Mouse (Mus musculus) stomach, embryonic 16.5 days (tissue): ENCODE results near the gene Agap1. TPM values are rescaled to one million over a fixed set of nuclear protein-coding genes. Genes with fewer than 3 reads are reported as not detected.

Experiments used
- ATAC-seq: fragments of 200-750 bp; cut with Nextera tagmentation; 2 replicates; pipeline ENCODE4 v1.8.0; 2017; ENCODE audit warnings: moderate number of reproducible peaks, moderate TSS enrichment; ENCODE audit not compliant: insufficient read depth, low FRiP score
- H3K27ac ChIP-seq: fragments of 300-500 bp; sonication (generic); 2 replicates; pipeline ENCODE4 v1.5.1; 2014; ENCODE audit warnings: low read length
- H3K27me3 ChIP-seq: fragments of 300-500 bp; sonication (generic); 2 replicates; pipeline ENCODE4 v1.6.1; 2014; ENCODE audit warnings: low read length, control low read depth, mixed read lengths; ENCODE audit not compliant: control insufficient read depth, insufficient read depth
- H3K36me3 ChIP-seq: fragments of 300-500 bp; sonication (generic); 2 replicates; pipeline ENCODE4 v1.6.1; 2014; ENCODE audit warnings: low read length; ENCODE audit not compliant: control insufficient read depth, insufficient read depth
- H3K4me1 ChIP-seq: fragments of 300-500 bp; sonication (generic); 2 replicates; pipeline ENCODE4 v1.6.1; 2014; ENCODE audit warnings: low read length, control low read depth, mixed read lengths; ENCODE audit not compliant: control insufficient read depth, insufficient read depth
- H3K4me2 ChIP-seq: fragments of 300-500 bp; sonication (generic); 2 replicates; pipeline ENCODE4 v1.6.1; 2014; ENCODE audit warnings: low read depth, low read length, mixed read lengths
- H3K4me3 ChIP-seq: fragments of 300-500 bp; sonication (generic); replicated peaks from 2 replicates; pipeline ENCODE4 v1.5.1; 2014; ENCODE audit warnings: mild to moderate bottlenecking, low read length
- H3K9ac ChIP-seq: fragments of 300-500 bp; sonication (generic); 2 replicates; pipeline ENCODE4 v1.6.1; 2014; ENCODE audit warnings: low read length
- H3K9me3 ChIP-seq: fragments of 300-500 bp; sonication (generic); replicated peaks from 2 replicates; pipeline ENCODE4 v1.6.1; 2016; ENCODE audit warnings: low read length, control low read depth; ENCODE audit not compliant: control insufficient read depth
- WGBS: fragments of 180-500 bp; shearing (Covaris S2); extraction: QIAGEN DNeasy Blood & Tissue Kit; methylation state at CpG from one replicate; pipeline ENCODE4 v1.1.7; 2014; 5-methylcytosine and 5-hydroxymethylcytosine counted together
- polyA plus RNA-seq: library from polyadenylated mRNA; unstranded; fragments of >200 nt; fragmentation: Nextera tagmentation; extraction: Ambion mirVana; gene quantifications from 2 replicates; pipeline ENCODE4 v1.2.1, GENCODE M21; 2015

Agap1 gene
- polyA plus RNA-seq, 1 experiment from 2014 or later, result 5.8 TPM

DNA sequence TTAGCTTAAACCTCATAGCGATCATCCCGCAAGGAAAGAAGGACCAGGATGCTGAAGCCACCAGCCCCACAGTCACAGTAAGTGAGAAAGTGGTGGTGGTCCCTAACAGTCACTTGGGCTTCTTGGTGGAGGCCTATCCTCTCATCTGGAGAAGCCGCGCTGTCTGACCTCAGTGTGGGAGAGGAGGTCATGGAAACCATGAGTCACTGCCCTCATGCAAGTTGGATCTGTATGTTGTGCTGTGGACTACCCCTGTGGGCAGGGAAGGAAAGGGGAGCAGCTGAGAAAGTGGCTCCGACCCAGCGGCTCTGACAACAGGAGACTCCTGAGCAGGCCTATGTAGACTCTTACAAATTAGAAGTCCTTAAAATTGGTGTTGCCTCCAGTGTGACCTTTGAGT is 280.5 kb downstream of the Agap1 start:
- Histone ChIP-seq H3K9ac (no peak overlapping the region), H3K9me3 (no peaks in the 10 kb centered on the region), H3K4me1 (0 out of 2 replicates have a peak, but pooled peaks cover 2% of the 10 kb centered on the region), H3K4me3 (no peak overlapping the region), H3K36me3 (no peaks in the 10 kb centered on the region), H3K27me3 (no peaks in the 10 kb centered on the region), H3K27ac (no peak overlapping the region), H3K4me2 (no peak overlapping the region)
- no peak for ATAC-seq
- 92% methylated on average over 6 of the region's 6 CpGs for WGBS

GRCm38 (mm10) chr1:89736021-89736420 is 281.4 kb downstream of the Agap1 start:
- no peaks in the 10 kb centered on the region for H3K4me1 ChIP-seq
- ATAC-seq, result no peak
- H3K9me3 ChIP-seq, result no peaks in the 10 kb centered on the region
- no peak overlapping the region for H3K9ac ChIP-seq
- H3K4me3 ChIP-seq, result no peak overlapping the region
- H3K27me3 ChIP-seq, result no peaks in the 10 kb centered on the region
- no peaks in the 10 kb centered on the region for H3K36me3 ChIP-seq
- no peak overlapping the region for H3K4me2 ChIP-seq
- no peak overlapping the region for H3K27ac ChIP-seq
- WGBS, result 91% methylated on average over 6 of the region's 6 CpGs

GRCm38 (mm10) chr1:89739067-89739774 is 284.6 kb downstream of the Agap1 start:
- H3K4me1 ChIP-seq, result no peaks in the 10 kb centered on the region
- no peak overlapping the region for H3K9ac ChIP-seq
- WGBS, result 75% methylated on average over 17 of the region's 17 CpGs
- ATAC-seq, result no peak
- no peaks in the 10 kb centered on the region for H3K27me3 ChIP-seq
- 0 out of 2 replicates have a peak, but pooled peaks cover 4% of the 10 kb centered on the region for H3K36me3 ChIP-seq
- no peaks in the 10 kb centered on the region for H3K9me3 ChIP-seq
- no peak overlapping the region for H3K4me3 ChIP-seq
- no peak overlapping the region for H3K4me2 ChIP-seq
- H3K27ac ChIP-seq, result no peak overlapping the region

DNA sequence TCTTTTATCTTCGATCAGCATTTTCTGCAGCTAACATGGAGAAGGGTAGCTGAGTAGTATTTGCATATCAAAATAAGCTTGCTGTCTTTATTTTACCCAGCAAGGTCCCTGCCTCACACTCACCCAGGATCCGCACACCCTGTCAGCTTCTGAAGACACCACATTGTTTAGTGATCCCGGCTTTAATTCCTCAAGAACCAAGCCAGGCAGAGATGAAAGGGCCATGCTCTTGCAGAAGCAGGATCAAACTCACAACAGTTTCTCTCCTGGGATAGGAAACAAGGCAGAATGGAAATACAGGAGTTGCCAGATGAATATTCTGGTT is 285.1 kb downstream of the Agap1 start:
- no peak overlapping the region for H3K4me2 ChIP-seq
- 0 out of 2 replicates have a peak, but pooled peaks cover 5% of the 10 kb centered on the region for H3K36me3 ChIP-seq
- ATAC-seq, result no peak
- H3K27ac ChIP-seq, result no peak overlapping the region
- H3K9me3 ChIP-seq, result no peaks in the 10 kb centered on the region
- no peak overlapping the region for H3K9ac ChIP-seq
- 47% methylated on average over 3 of the region's 3 CpGs for WGBS
- H3K4me3 ChIP-seq, result no peak overlapping the region
- no peaks in the 10 kb centered on the region for H3K4me1 ChIP-seq
- H3K27me3 ChIP-seq, result no peaks in the 10 kb centered on the region

GRCm38 (mm10) chr1:89742359-89742758 is 287.8 kb downstream of the Agap1 start:
- WGBS, result 68% methylated on average over 3 of the region's 3 CpGs
- Histone ChIP-seq H3K27me3 (no peaks in the 10 kb centered on the region), H3K4me3 (no peak overlapping the region), H3K9me3 (no peaks in the 10 kb centered on the region), H3K27ac (no peak overlapping the region), H3K9ac (no peak overlapping the region), H3K4me2 (no peak overlapping the region), H3K4me1 (no peaks in the 10 kb centered on the region), H3K36me3 (0 out of 2 replicates have a peak, but pooled peaks cover 5% of the 10 kb centered on the region)
- ATAC-seq, result no peak

DNA sequence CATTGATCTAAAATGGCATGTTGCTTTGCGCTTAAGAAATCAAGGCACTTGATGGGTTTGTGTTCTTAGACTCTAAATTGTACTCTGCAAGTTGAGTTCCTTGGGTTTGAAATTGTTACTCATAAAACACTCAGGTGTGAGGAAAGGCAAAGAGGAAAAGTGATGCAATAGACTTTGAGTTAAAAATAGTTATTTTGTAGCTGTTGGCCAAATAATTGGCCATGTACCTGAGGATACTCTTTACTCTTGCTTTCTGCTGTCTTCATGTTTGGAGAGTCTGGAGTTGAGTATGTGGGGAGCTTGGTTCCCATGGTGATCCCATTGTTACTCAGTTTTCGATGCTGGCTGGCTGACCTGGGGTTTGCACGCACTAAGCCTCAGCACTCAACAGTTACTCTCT is 291.6 kb downstream of the Agap1 start:
- H3K9me3 ChIP-seq, result no peaks in the 10 kb centered on the region
- WGBS, result 81% methylated on average over 3 of the region's 3 CpGs
- 0 out of 2 replicates have a peak, but pooled peaks cover 5% of the 10 kb centered on the region for H3K36me3 ChIP-seq
- no peak overlapping the region for H3K9ac ChIP-seq
- no peaks in the 10 kb centered on the region for H3K27me3 ChIP-seq
- peaks cover 2% of the 10 kb centered on the region; the same call in 1 of the 2 replicates for H3K4me1 ChIP-seq
- no peak overlapping the region for H3K4me2 ChIP-seq
- no peak overlapping the region for H3K4me3 ChIP-seq
- ATAC-seq, result no peak
- H3K27ac ChIP-seq, result no peak overlapping the region

DNA sequence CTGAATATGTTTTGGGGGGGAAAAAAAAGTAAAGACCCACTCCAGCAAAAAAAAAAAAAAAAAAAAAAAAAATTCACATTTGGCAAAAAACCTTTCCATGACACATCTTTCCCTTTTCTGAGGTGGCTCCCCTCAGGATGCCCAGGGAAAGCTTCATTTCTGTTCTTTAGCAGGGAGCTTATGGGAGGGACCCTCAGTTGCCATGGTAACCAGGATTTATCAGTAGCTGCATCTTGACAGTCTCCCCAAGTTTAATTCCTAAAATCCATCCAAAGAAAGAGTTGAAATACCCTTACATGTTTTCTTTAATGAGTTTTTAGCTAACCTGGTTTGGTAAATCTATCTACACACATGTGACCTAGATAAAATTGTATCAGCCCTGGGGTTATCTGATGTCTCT is 295.1 kb downstream of the Agap1 start:
- Histone ChIP-seq H3K36me3 (no peaks in the 10 kb centered on the region), H3K27me3 (no peaks in the 10 kb centered on the region), H3K4me2 (no peak overlapping the region), H3K9me3 (0 out of 2 replicates have a peak, but pooled peaks cover 3% of the 10 kb centered on the region), H3K4me3 (no peak overlapping the region), H3K9ac (no peak overlapping the region), H3K4me1 (peaks cover 2% of the 10 kb centered on the region; the same call in 1 of the 2 replicates), H3K27ac (no peak overlapping the region)
- ATAC-seq, result no peak

GRCm38 (mm10) chr1:89750495-89750894 is 295.9 kb downstream of the Agap1 start:
- WGBS, result 18% methylated on average over 9 of the region's 9 CpGs
- Histone ChIP-seq H3K9ac (no peak overlapping the region), H3K4me1 (peaks cover 2% of the 10 kb centered on the region; the same call in 1 of the 2 replicates), H3K4me2 (no peak overlapping the region), H3K4me3 (no peak overlapping the region), H3K36me3 (no peaks in the 10 kb centered on the region), H3K27me3 (no peaks in the 10 kb centered on the region), H3K9me3 (0 out of 2 replicates have a peak, but pooled peaks cover 3% of the 10 kb centered on the region), H3K27ac (no peak overlapping the region)
- ATAC-seq, result no peak

DNA sequence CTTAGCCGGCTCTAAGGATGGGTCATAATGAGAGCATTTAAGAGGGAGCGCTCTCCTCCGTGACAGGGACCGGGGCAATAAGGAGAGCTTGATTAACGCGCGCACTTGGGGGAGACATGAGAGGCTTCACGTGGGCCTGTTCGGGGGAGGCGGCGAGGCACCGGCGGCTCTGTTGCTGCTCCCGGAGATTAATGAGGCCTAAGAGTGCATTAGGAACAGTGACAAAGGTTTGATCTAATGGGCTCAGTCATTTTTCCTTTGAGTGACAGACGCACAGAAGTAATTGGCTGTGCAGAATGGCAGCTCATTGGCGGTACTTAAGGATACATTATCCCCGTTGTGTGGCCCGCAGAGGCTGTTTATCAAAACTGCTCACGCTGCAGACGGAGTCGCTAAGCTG is 296.3 kb downstream of the Agap1 start:
- Histone ChIP-seq H3K4me3 (no peak overlapping the region), H3K9me3 (0 out of 2 replicates have a peak, but pooled peaks cover 3% of the 10 kb centered on the region), H3K27ac (no peak overlapping the region), H3K9ac (no peak overlapping the region), H3K4me2 (no peak overlapping the region), H3K36me3 (no peaks in the 10 kb centered on the region), H3K4me1 (peaks cover 2% of the 10 kb centered on the region; the same call in 1 of the 2 replicates), H3K27me3 (no peaks in the 10 kb centered on the region)
- ATAC-seq, result no peak
- 29% methylated on average over 21 of the region's 21 CpGs for WGBS
